Mouse (Mus musculus) fat pad, adult 2 months (tissue): ENCODE data around the gene Elk3.

Experiments used
- DNase-seq: peaks from one replicate; pipeline ENCODE4 v3.0.0-alpha.2; 2011; ENCODE audit warnings: low read depth, low spot score; ENCODE audit errors: extremely low read depth

Elk3 gene

GRCm38 (mm10) chr10:93244209-93244705, 66.7 kb downstream of the Elk3 start:
- DNase-seq, result no peak

GRCm38 (mm10) chr10:93242861-93243260, 68.1 kb downstream of the Elk3 start:
- DNase-seq, result no peak

- DNase-seq, result no peak
Measured at GRCm38 (mm10) chr10:93242208-93242607, 68.7 kb downstream of the Elk3 start.

- DNase-seq, result no peak
Measured at GRCm38 (mm10) chr10:93239201-93239806, 71.6 kb downstream of the Elk3 start.

- no peak for DNase-seq
Measured at GRCm38 (mm10) chr10:93234692-93235091, 76.2 kb downstream of the Elk3 start.

GRCm38 (mm10) chr10:93233665-93234194, 77.2 kb downstream of the Elk3 start:
- no peak for DNase-seq

- no peak for DNase-seq
Measured at GRCm38 (mm10) chr10:93231893-93232292, 79.0 kb downstream of the Elk3 start.

- no peak for DNase-seq
Measured at GRCm38 (mm10) chr10:93231490-93231889, 79.4 kb downstream of the Elk3 start.

- no peak for DNase-seq
Measured at GRCm38 (mm10) chr10:93228401-93229007, 82.4 kb downstream of the Elk3 start.

- DNase-seq, result no peak
Measured at GRCm38 (mm10) chr10:93227921-93228320, 83.0 kb downstream of the Elk3 start.

- DNase-seq, result no peak
Measured at GRCm38 (mm10) chr10:93225751-93226150, 85.2 kb downstream of the Elk3 start.

- DNase-seq, result no peak
Measured at GRCm38 (mm10) chr10:93215051-93215763, 95.7 kb downstream of the Elk3 start.

- DNase-seq, result no peak
Measured at GRCm38 (mm10) chr10:93214251-93214650, 96.7 kb downstream of the Elk3 start.

- no peak for DNase-seq
Measured at GRCm38 (mm10) chr10:93213339-93213738, 97.6 kb downstream of the Elk3 start.

- no peak for DNase-seq
Measured at GRCm38 (mm10) chr10:93212699-93213098, 98.2 kb downstream of the Elk3 start.

- no peak for DNase-seq
Measured at GRCm38 (mm10) chr10:93207176-93207575, 103.8 kb downstream of the Elk3 start.

- DNase-seq, result no peak
Measured at GRCm38 (mm10) chr10:93205287-93205956, 105.5 kb downstream of the Elk3 start.

GRCm38 (mm10) chr10:93201846-93202458, 109.0 kb downstream of the Elk3 start:
- DNase-seq, result no peak

GRCm38 (mm10) chr10:93198958-93199357, 112.0 kb downstream of the Elk3 start:
- DNase-seq, result no peak
